Mouse (Mus musculus) midbrain, embryonic 11.5 days (tissue): ENCODE results near the gene Mmp17. TPM values are rescaled to one million over a fixed set of nuclear protein-coding genes. Genes with fewer than 3 reads are reported as not detected.

ENCODE experiments used
- ATAC-seq: fragments of 200-750 bp; cut with Nextera tagmentation; 2 replicates; pipeline ENCODE4 v1.8.0; 2017; ENCODE audit warnings: moderate TSS enrichment, moderate library complexity; ENCODE audit not compliant: low FRiP score
- DNase-seq: peaks from one replicate; pipeline ENCODE4 v3.0.0; 2015; ENCODE audit warnings: low spot score; ENCODE audit errors: missing footprints
- H3K27ac ChIP-seq: fragments of 300-500 bp; sonication (generic); 2 replicates; pipeline ENCODE4 v1.5.1; 2014; ENCODE audit warnings: low read depth, low read length
- H3K27me3 ChIP-seq: fragments of 300-500 bp; sonication (generic); 2 replicates; pipeline ENCODE4 v1.6.1; 2014; ENCODE audit warnings: mild to moderate bottlenecking, low read length, moderate library complexity, mixed read lengths; ENCODE audit not compliant: control insufficient read depth, insufficient read depth
- H3K36me3 ChIP-seq: fragments of 300-500 bp; sonication (generic); 2 replicates; pipeline ENCODE4 v1.6.1; 2014; ENCODE audit warnings: mild to moderate bottlenecking, low read length, moderate library complexity, mixed read lengths; ENCODE audit not compliant: control insufficient read depth, insufficient read depth
- H3K4me1 ChIP-seq: fragments of 300-500 bp; sonication (generic); 2 replicates; pipeline ENCODE4 v1.6.1; 2014; ENCODE audit warnings: low read length; ENCODE audit not compliant: control insufficient read depth, insufficient read depth
- H3K4me2 ChIP-seq: fragments of 300-500 bp; sonication (generic); 2 replicates; pipeline ENCODE4 v1.6.1; 2014; ENCODE audit warnings: mild to moderate bottlenecking, moderate library complexity
- H3K4me3 ChIP-seq: fragments of 300-500 bp; sonication (generic); 2 replicates; pipeline ENCODE4 v1.5.1; 2014; ENCODE audit warnings: low read depth, low read length
- H3K9ac ChIP-seq: fragments of 300-500 bp; sonication (generic); 2 replicates; pipeline ENCODE4 v1.6.1; 2014; ENCODE audit warnings: low read length
- H3K9me3 ChIP-seq: fragments of 300-500 bp; sonication (generic); 2 replicates; pipeline ENCODE4 v1.6.1; 2016; ENCODE audit warnings: low read length; ENCODE audit not compliant: control insufficient read depth
- WGBS: fragments of 180-500 bp; shearing (Covaris S2); extraction: QIAGEN DNeasy Blood & Tissue Kit; methylation state at CpG from one replicate; pipeline ENCODE4 v1.1.7; 2014; 5-methylcytosine and 5-hydroxymethylcytosine counted together
- polyA plus RNA-seq: library from polyadenylated mRNA; unstranded; fragments of >200 nt; fragmentation: Nextera tagmentation; extraction: Ambion mirVana; gene quantifications from 2 replicates; pipeline ENCODE4 v1.2.1, GENCODE M21; 2014

Gene Mmp17
- polyA plus RNA-seq, 1 experiment from 2014 or later: 4.6 TPM

GRCm38 (mm10) chr5:129583331-129583730 lies 638 bp upstream of the Mmp17 start:
- peak overlapping the region; percentile 72 for H3K4me3 ChIP-seq
- 5% methylated on average over 12 of the region's 12 CpGs for WGBS
- ATAC-seq (no peak), DNase-seq (no peak)
- H3K27me3 ChIP-seq: peaks cover 18% of the 10 kb centered on the region; the same call in 1 of the 2 replicates
- peaks cover 19% of the 10 kb centered on the region for H3K4me1 ChIP-seq
- H3K36me3 ChIP-seq: no peaks in the 10 kb centered on the region
- H3K27ac ChIP-seq: no peak overlapping the region
- H3K4me2 ChIP-seq: peak overlapping the region; percentile 99
- no peaks in the 10 kb centered on the region for H3K9me3 ChIP-seq
- peak overlapping the region; percentile 80; the same call in 1 of the 2 replicates for H3K9ac ChIP-seq

GRCm38 (mm10) chr5:129584583-129585541 lies 893 bp downstream of the Mmp17 start:
- H3K4me3 ChIP-seq: peak overlapping the region; percentile 72
- H3K9me3 ChIP-seq: no peaks in the 10 kb centered on the region
- peak overlapping the region; percentile 99 for H3K4me2 ChIP-seq
- H3K27me3 ChIP-seq: peaks cover 18% of the 10 kb centered on the region; the same call in 1 of the 2 replicates
- peak; percentile 97 for DNase-seq
- H3K4me1 ChIP-seq: peaks cover 19% of the 10 kb centered on the region
- ATAC-seq: peak; percentile 28
- H3K36me3 ChIP-seq: no peaks in the 10 kb centered on the region
- peak overlapping the region; percentile 80 for H3K9ac ChIP-seq
- WGBS: under 1% methylated on average over 63 of the region's 76 CpGs
- no peak overlapping the region for H3K27ac ChIP-seq

GRCm38 (mm10) chr5:129586016-129586415 lies 2.0 kb downstream of the Mmp17 start:
- ATAC-seq: peak; percentile 73
- peak overlapping the region; percentile 99 for H3K4me2 ChIP-seq
- peak overlapping the region; percentile 80 for H3K9ac ChIP-seq
- H3K27me3 ChIP-seq: peaks cover 16% of the 10 kb centered on the region; the same call in 1 of the 2 replicates
- peak overlapping the region; percentile 69; the same call in 1 of the 2 replicates for H3K27ac ChIP-seq
- under 1% methylated on average over 17 of the region's 17 CpGs for WGBS
- H3K9me3 ChIP-seq: no peaks in the 10 kb centered on the region
- H3K4me1 ChIP-seq: peaks cover 24% of the 10 kb centered on the region
- peak; percentile 100 for DNase-seq
- H3K36me3 ChIP-seq: no peaks in the 10 kb centered on the region
- H3K4me3 ChIP-seq: peak overlapping the region; percentile 72

GRCm38 (mm10) chr5:129586471-129586870 lies 2.5 kb downstream of the Mmp17 start:
- peak overlapping the region; percentile 69 for H3K27ac ChIP-seq
- peaks cover 29% of the 10 kb centered on the region for H3K4me1 ChIP-seq
- H3K27me3 ChIP-seq: peaks cover 16% of the 10 kb centered on the region; the same call in 1 of the 2 replicates
- no peaks in the 10 kb centered on the region for H3K9me3 ChIP-seq
- ATAC-seq (no peak), DNase-seq (no peak)
- H3K36me3 ChIP-seq: no peaks in the 10 kb centered on the region
- peak overlapping the region; percentile 72 for H3K4me3 ChIP-seq
- WGBS: 49% methylated on average over 13 of the region's 13 CpGs
- peak overlapping the region; percentile 99 for H3K4me2 ChIP-seq
- H3K9ac ChIP-seq: peak overlapping the region; percentile 80

- Histone ChIP-seq H3K36me3 (no peaks in the 10 kb centered on the region), H3K9ac (no peak overlapping the region), H3K27me3 (no peaks in the 10 kb centered on the region; the same call in 1 of the 2 replicates), H3K4me1 (peaks cover 16% of the 10 kb centered on the region), H3K9me3 (no peaks in the 10 kb centered on the region), H3K4me2 (no peak overlapping the region), H3K4me3 (no peak overlapping the region), H3K27ac (no peak overlapping the region)
- WGBS: 6% methylated on average over 11 of the region's 11 CpGs
- DNase-seq (peak; percentile 92), ATAC-seq (peak; percentile 49)
Measured at GRCm38 (mm10) chr5:129590915-129591314, 6.9 kb downstream of the Mmp17 start.

GRCm38 (mm10) chr5:129594116-129595114 lies 10.4 kb downstream of the Mmp17 start:
- H3K4me3 ChIP-seq: no peak overlapping the region
- H3K27ac ChIP-seq: no peak overlapping the region
- no peak overlapping the region for H3K9ac ChIP-seq
- H3K4me1 ChIP-seq: peaks cover 10% of the 10 kb centered on the region
- H3K36me3 ChIP-seq: no peaks in the 10 kb centered on the region
- 45% methylated on average over 19 of the region's 19 CpGs for WGBS
- peak; percentile 28; the same call in 1 of the 2 replicates for ATAC-seq
- no peaks in the 10 kb centered on the region for H3K27me3 ChIP-seq
- H3K4me2 ChIP-seq: no peak overlapping the region
- DNase-seq: peak; percentile 99
- no peaks in the 10 kb centered on the region; the same call in 1 of the 2 replicates for H3K9me3 ChIP-seq

- Histone ChIP-seq H3K9me3 (no peaks in the 10 kb centered on the region; the same call in 1 of the 2 replicates), H3K4me3 (no peak overlapping the region), H3K36me3 (peaks cover 3% of the 10 kb centered on the region; the same call in 1 of the 2 replicates), H3K4me1 (no peaks in the 10 kb centered on the region), H3K27me3 (no peaks in the 10 kb centered on the region), H3K4me2 (no peak overlapping the region), H3K27ac (no peak overlapping the region), H3K9ac (no peak overlapping the region)
- ATAC-seq: 0 out of 2 replicates have a peak, but pooled peaks have one; percentile 11
- DNase-seq: peak; percentile 88
- 32% methylated on average over 16 of the region's 16 CpGs for WGBS
Measured at GRCm38 (mm10) chr5:129602071-129602487, 18.1 kb downstream of the Mmp17 start.

GRCm38 (mm10) chr5:129607476-129607875 lies 23.5 kb downstream of the Mmp17 start:
- WGBS: 83% methylated on average over 8 of the region's 8 CpGs
- H3K36me3 ChIP-seq: 0 out of 2 replicates have a peak, but pooled peaks cover 3% of the 10 kb centered on the region
- ATAC-seq: no peak
- H3K4me2 ChIP-seq: no peak overlapping the region
- H3K27me3 ChIP-seq: no peaks in the 10 kb centered on the region
- no peak overlapping the region for H3K27ac ChIP-seq
- H3K9me3 ChIP-seq: no peaks in the 10 kb centered on the region
- no peak overlapping the region for H3K9ac ChIP-seq
- H3K4me3 ChIP-seq: no peak overlapping the region
- no peak for DNase-seq
- H3K4me1 ChIP-seq: no peaks in the 10 kb centered on the region
